ENCODE assay signal across 8 mouse cellular contexts in genomic region chr14:75010986-75011655, GRCm38 (mm10). TPM values are rescaled to one million over a fixed set of nuclear protein-coding genes. Genes with fewer than 3 reads are reported as not detected.
DNase-seq lines count a peak whose midpoint lies in the region; ATAC-seq and TF ChIP-seq lines count a peak whose summit lies in the region.
"Had no signal": no experiment of that assay in that cellular context is flagged by ENCODE, and none has a peak within 500 bp of the region (broad histone marks: within the 10 kb centered on the region; RNA-seq: fewer than 3 reads in every experiment).

No protein-coding gene starts in this region.

- H3K79me2 ChIP-seq in CH12.LX (replicated peaks; ENCODE audit: control insufficient read depth, extremely low read depth, insufficient read depth, poor library complexity, severe bottlenecking) = no peaks in the 10 kb centered on the region

- no peak for TF ChIP-seq POLR2A in CH12.LX (IDR thresholded peaks at IDR 0.05; ENCODE audit: low read depth, low read length)

- WGBS in liver, embryonic 14.5 days (ENCODE audit: insufficient replicate concordance) = 16% methylated on average over 8 of the region's 8 CpGs

- TF ChIP-seq RAD21 in CH12.LX (IDR thresholded peaks at IDR 0.05; ENCODE audit: low read depth, low read length) = no peak

- no peaks in the 10 kb centered on the region for H3K27me3 ChIP-seq in CH12.LX (replicated peaks)
- no peaks in the 10 kb centered on the region for H3K27me3 ChIP-seq in liver, embryonic 14.5 days (ENCODE audit: control insufficient read depth, insufficient read depth, low read length)

- peak; percentile 24 for DNase-seq in kidney, postnatal 10 days
- DNase-seq in kidney, postnatal 25 days = no peak
- DNase-seq in CH12.LX (ENCODE audit: extremely low read depth) = peak; percentile 85
- DNase-seq in adrenal gland, adult 2 months = peak; percentile 67
- no peak for DNase-seq in liver, embryonic 14.5 days (ENCODE audit: low read depth in 3 of 3, low spot score in 3 of 3)
- DNase-seq in cerebellum, adult 9-11 months = no peak
- DNase-seq in spleen, postnatal 10 days (ENCODE audit: low spot score in 2 of 2) = no peak
- DNase-seq: cerebellum, postnatal 36 days had no signal

- peak overlapping the region; percentile 46 for H3K9ac ChIP-seq in CH12.LX (ENCODE audit: insufficient read depth, low read depth)
- no peak overlapping the region for H3K9ac ChIP-seq in liver, embryonic 14.5 days (replicated peaks)

- H3K9me3 ChIP-seq in CH12.LX (replicated peaks; ENCODE audit: low read length) = no peaks in the 10 kb centered on the region
- no peaks in the 10 kb centered on the region for H3K9me3 ChIP-seq in liver, embryonic 14.5 days (ENCODE audit: control insufficient read depth, low read length)

- peak overlapping the region; percentile 63 for H3K27ac ChIP-seq in CH12.LX (ENCODE audit: insufficient read depth, low read depth)
- no peak overlapping the region for H3K27ac ChIP-seq in liver, embryonic 14.5 days

- H3K4me2 ChIP-seq in CH12.LX (ENCODE audit: insufficient read depth, low read depth, poor library complexity, severe bottlenecking) = peak overlapping the region; percentile 88
- no peak overlapping the region for H3K4me2 ChIP-seq in liver, embryonic 14.5 days (ENCODE audit: low read depth)

- peaks cover 12 to 58% of the 10 kb centered on the region in 2 experiments for H3K4me1 ChIP-seq in CH12.LX (ENCODE audit: control insufficient read depth in 1 of 2, insufficient read depth in 2 of 2)
- peaks cover 2 to 10% of the 10 kb centered on the region in 2 experiments; a peak in 3 of 4 replicates for H3K4me1 ChIP-seq in liver, embryonic 14.5 days (replicated peaks; ENCODE audit: control insufficient read depth in 2 of 2, insufficient read depth in 2 of 2, low read length in 1 of 2)

- dilution Hi-C loops in CH12.LX (cut with MboI; ENCODE audit: extremely low pct_ligation_motif_present, extremely low pct_unique_long_range_greater_than_20kb, low sequenced_read_pairs) = no loop called here

- ATAC-seq in liver, embryonic 14.5 days (ENCODE audit: insufficient read depth) = peak; percentile 41; the same call in 1 of the 2 replicates

- no peaks in the 10 kb centered on the region for H3K36me3 ChIP-seq in CH12.LX (replicated peaks in 1 of 2; ENCODE audit: control insufficient read depth in 1 of 2, insufficient read depth in 1 of 2, low read length in 1 of 2)
- no peaks in the 10 kb centered on the region for H3K36me3 ChIP-seq in liver, embryonic 14.5 days (replicated peaks; ENCODE audit: control insufficient read depth, insufficient read depth, low read depth)

- H3K4me3 ChIP-seq in CH12.LX (replicated peaks in 1 of 3; ENCODE audit: low read depth in 2 of 3, low read length in 2 of 3, poor library complexity in 1 of 3) = no peak overlapping the region
- H3K4me3 ChIP-seq in liver, embryonic 14.5 days (ENCODE audit: insufficient read depth in 1 of 2, low read depth in 2 of 2, low read length in 2 of 2) = no peak overlapping the region

- TF ChIP-seq EP300 in CH12.LX (IDR thresholded peaks at IDR 0.05; ENCODE audit: low read length) = no peak; the same call in 1 of the 2 replicates
- TF ChIP-seq EP300 in liver, embryonic 14.5 days (IDR thresholded peaks at IDR 0.05; ENCODE audit: low read depth) = no peak

- peak in 1 of 2 experiments; percentile 42; a peak in 2 of 4 replicates for TF ChIP-seq CTCF in CH12.LX (conservative IDR thresholded peaks at IDR 0.05 in 1 of 2, IDR thresholded peaks at IDR 0.05 in 1 of 2; ENCODE audit: low read depth in 2 of 2, low read length in 2 of 2)
- 0 out of 2 replicates have a peak, but pooled peaks have one; percentile 14 for TF ChIP-seq CTCF in liver, embryonic 14.5 days (IDR thresholded peaks at IDR 0.05; ENCODE audit: low read depth)

- in situ Hi-C loops in CH12.LX (cut with MboI; ENCODE audit: low pct_ligation_motif_present, low pct_unique_long_range_greater_than_20kb, low sequenced_read_pairs) = no loop called here

TF ChIP-seq in CH12.LX, 34 proteins besides CTCF, POLR2A, EP300 and RAD21:
- no peak for TF ChIP-seq JUN (IDR thresholded peaks at IDR 0.05; ENCODE audit: insufficient read depth, low read depth, low read length)
- peak; percentile 39; the same call in 1 of the 2 replicates for TF ChIP-seq MYC (IDR thresholded peaks at IDR 0.05; ENCODE audit: low read depth, low read length)
- no peak for TF ChIP-seq ZC3H11A (IDR thresholded peaks at IDR 0.05; ENCODE audit: low read depth, low read length)
- TF ChIP-seq IRF4 (IDR thresholded peaks at IDR 0.05; ENCODE audit: low read depth, low read length) = no peak
- TF ChIP-seq BHLHE40 (IDR thresholded peaks at IDR 0.05; ENCODE audit: low read depth, low read length) = peak; percentile 62; the same call in 1 of the 2 replicates
- no peak for TF ChIP-seq USF1 (IDR thresholded peaks at IDR 0.05; ENCODE audit: low read depth, low read length)
- no peak for TF ChIP-seq ZMIZ1 (IDR thresholded peaks at IDR 0.05; ENCODE audit: low read depth, low read length)
- no peak for TF ChIP-seq ZKSCAN1 (IDR thresholded peaks at IDR 0.05; ENCODE audit: borderline replicate concordance, low read depth, low read length)
- TF ChIP-seq CHD1 (IDR thresholded peaks at IDR 0.05; ENCODE audit: low read depth, low read length) = peak; percentile 23; the same call in 1 of the 2 replicates
- peak; percentile 30; the same call in 1 of the 2 replicates for TF ChIP-seq TCF12 (IDR thresholded peaks at IDR 0.05; ENCODE audit: low read depth, low read length)
- no peak for TF ChIP-seq JUND (conservative IDR thresholded peaks at IDR 0.05; ENCODE audit: low read depth, low read length)
- TF ChIP-seq MAZ (IDR thresholded peaks at IDR 0.05; ENCODE audit: low read depth, low read length) = peak; percentile 93
- no peak for TF ChIP-seq MAX (IDR thresholded peaks at IDR 0.05; ENCODE audit: low read length)
- TF ChIP-seq SMC3 (IDR thresholded peaks at IDR 0.05; ENCODE audit: low read depth, low read length) = peak; percentile 25; the same call in 1 of the 2 replicates
- no peak for TF ChIP-seq POLR2AphosphoS2 (IDR thresholded peaks at IDR 0.05; ENCODE audit: low read depth, low read length)
- TF ChIP-seq UBTF (IDR thresholded peaks at IDR 0.05; ENCODE audit: low read depth, low read length) = no peak
- TF ChIP-seq ETS1 (conservative IDR thresholded peaks at IDR 0.05; ENCODE audit: low read depth, low read length) = peak; percentile 67
- TF ChIP-seq ELF1 (IDR thresholded peaks at IDR 0.05; ENCODE audit: low read depth, low read length) = peak; percentile 58; the same call in 1 of the 2 replicates
- TF ChIP-seq USF2 (conservative IDR thresholded peaks at IDR 0.05; ENCODE audit: low read depth, low read length) = no peak
- TF ChIP-seq NELFE (IDR thresholded peaks at IDR 0.05; ENCODE audit: low read depth, low read length) = no peak
- TF ChIP-seq NRF1 (IDR thresholded peaks at IDR 0.05; ENCODE audit: low read depth, low read length) = 0 out of 2 replicates have a peak, but pooled peaks have one; percentile 4

RNA-seq across cellular contexts. Expression of gene Rubcnl, which starts 4.7 kb away (rescaled TPM):
- total RNA-seq in CH12.LX (2012; rRNA removed) = 23.5 and 24.9 TPM in 2 replicates
- total RNA-seq in CH12.LX (2014; rRNA removed) = 24.6 and 24.7 TPM in 2 replicates
- 21.8 and 27.2 TPM in 2 replicates for polyA plus RNA-seq in CH12.LX (2012; ENCODE audit: insufficient read length, low read depth)
- 1 to 10 TPM in 1 of 2 experiments, under 1 TPM in 1; 0.32 to 4.1 TPM for total RNA-seq in adrenal gland, adult 2 months (2021)
- 0.12 and 0.91 TPM in 2 replicates for polyA plus RNA-seq in adrenal gland, adult 2 months (2012; rRNA removed)
- polyA plus RNA-seq in liver, embryonic 14.5 days (2012; rRNA removed) = 0.12 and 0.21 TPM in 2 replicates
- 0.09 and 0.15 TPM in 2 replicates for polyA plus RNA-seq in liver, embryonic 14.5 days (2014; fragmentation: Nextera tagmentation; extraction: Ambion mirVana)

Comparison
In these comparisons a context has a peak if more than half of its experiments do, and no peak if none do; other contexts are left out.
1. DNase-seq: peak in kidney, postnatal 10 days (single experiment), CH12.LX (single experiment) and adrenal gland, adult 2 months (single experiment); none in kidney, postnatal 25 days (0 of 2), liver, embryonic 14.5 days (0 of 3), cerebellum, adult 9-11 months (single experiment) and spleen, postnatal 10 days (0 of 2).
2. RNA of gene Rubcnl, which starts 4.7 kb away (polyA plus RNA-seq): 21.8 to 27.2 TPM in CH12.LX; 0.09 to 0.21 TPM in liver, embryonic 14.5 days and 0.12 to 0.91 TPM in adrenal gland, adult 2 months; every median in the first group is over 10 times any median in the second.